Mouse (Mus musculus) CD4-positive, CD25-positive, alpha-beta regulatory T cell, adult 4 months (primary cell): ENCODE results near the gene Gm3371. TPM values are rescaled to one million over a fixed set of nuclear protein-coding genes. Genes with fewer than 3 reads are reported as not detected.
"Not testable (repeated sequence)": the region's sequence is repeated elsewhere in the genome, so short reads cannot be mapped to it uniquely, and the experiment has no call there.

ENCODE experiments used
- ATAC-seq: one replicate; pipeline ENCODE4 v1.8.0; 2017
- polyA plus RNA-seq, 2 experiments: library from polyadenylated mRNA; unstranded; fragments of 100-300 nt; shearing (Covaris generic); gene quantifications; one replicate each; pipeline ENCODE4 v1.2.1; 2017

The Gm3371 gene
- polyA plus RNA-seq, result not detected

GRCm38 (mm10) chr14:44410588-44410987 lies at the start of gene Gm3371:
Gene Gm3371 (minus strand): TSS chr14:44410688.
- ATAC-seq, result not testable (repeated sequence)

- not testable (repeated sequence) for ATAC-seq
These were observed 22.8 kb upstream of the Gm3371 start, which contains the start of gene Gm8232 for GRCm38 (mm10) chr14:44433335-44433734. Gene Gm8232 (plus strand): TSS chr14:44433635.

- not testable (repeated sequence) for ATAC-seq
These were observed 26.3 kb downstream of the Gm3371 start for GRCm38 (mm10) chr14:44384233-44384632.

- not testable (repeated sequence) for ATAC-seq
These were observed 45.4 kb downstream of the Gm3371 start, which contains the start of gene Gm8229 for GRCm38 (mm10) chr14:44365057-44365456. Gene Gm8229 (plus strand): TSS chr14:44365357.

- not testable (repeated sequence) for ATAC-seq
These were observed 48.2 kb downstream of the Gm3371 start for GRCm38 (mm10) chr14:44362301-44362700.

- ATAC-seq, result not testable (repeated sequence)
These were observed 49.1 kb downstream of the Gm3371 start for GRCm38 (mm10) chr14:44361416-44361815.

Other genes starting within 250 kb of the Gm3371 start
- not detected for gene Gm8212, start 213.0 kb downstream of the Gm3371 start, polyA plus RNA-seq
- not detected for gene 4930503E14Rik, start 197.4 kb downstream of the Gm3371 start, polyA plus RNA-seq
- not detected for gene Gm8220, start 125.1 kb downstream of the Gm3371 start, polyA plus RNA-seq
- gene Gm5930, start 72.1 kb downstream of the Gm3371 start, polyA plus RNA-seq, result not detected
- gene Gm8229, start 45.3 kb downstream of the Gm3371 start, polyA plus RNA-seq, result not detected
- gene Gm8232, start 22.9 kb upstream of the Gm3371 start, polyA plus RNA-seq, result not detected
- gene BC061237, start 81.8 kb upstream of the Gm3371 start, polyA plus RNA-seq, result not detected
- not detected for gene Gm17093, start 107.6 kb upstream of the Gm3371 start, polyA plus RNA-seq
- not detected for gene Gm8247, start 172.5 kb upstream of the Gm3371 start, polyA plus RNA-seq
- gene Gm5624, start 217.2 kb upstream of the Gm3371 start, polyA plus RNA-seq, result not detected